Mouse (Mus musculus): ENCODE data around the gene Gsdmc4. TPM values are rescaled to one million over a fixed set of nuclear protein-coding genes. Genes with fewer than 3 reads are reported as not detected.
A peak's percentile ranks its signal among the peaks of the same experiment; 100 is the strongest.
"Not testable (repeated sequence)": the region's sequence is repeated elsewhere in the genome, so short reads cannot be mapped to it uniquely, and the experiment has no call there.

The Gsdmc4 gene
- total RNA-seq (2021), result not detected
- long read RNA-seq, experiment 1, result 0 reads
- long read RNA-seq, experiment 2, result 0 reads

DNA sequence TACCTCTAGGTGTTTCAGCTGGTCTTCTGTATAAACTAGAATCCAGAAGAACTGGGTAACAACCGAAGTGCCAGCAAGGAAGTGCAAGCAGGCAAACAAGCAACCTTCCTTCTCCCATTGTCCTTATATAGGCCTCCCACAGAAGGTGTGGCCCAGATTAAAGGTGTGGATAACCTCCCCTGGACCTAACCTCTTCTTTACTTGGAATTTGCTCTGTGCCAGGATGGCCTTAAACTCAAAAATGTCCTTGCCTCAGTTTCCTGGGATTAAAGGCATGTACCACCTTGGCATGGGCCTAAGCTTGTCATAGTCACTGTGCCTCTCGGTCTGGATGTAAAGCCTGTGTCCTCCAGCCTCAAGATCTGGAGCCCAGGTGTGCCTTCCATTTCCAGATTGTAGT, at the start of gene Gsdmc4:
Gene Gsdmc4, minus strand, starts transcription at position 101 of the 400 bp plus-strand sequence.
- DNase-seq (ENCODE audit: low spot score), result not testable (repeated sequence)

DNA sequence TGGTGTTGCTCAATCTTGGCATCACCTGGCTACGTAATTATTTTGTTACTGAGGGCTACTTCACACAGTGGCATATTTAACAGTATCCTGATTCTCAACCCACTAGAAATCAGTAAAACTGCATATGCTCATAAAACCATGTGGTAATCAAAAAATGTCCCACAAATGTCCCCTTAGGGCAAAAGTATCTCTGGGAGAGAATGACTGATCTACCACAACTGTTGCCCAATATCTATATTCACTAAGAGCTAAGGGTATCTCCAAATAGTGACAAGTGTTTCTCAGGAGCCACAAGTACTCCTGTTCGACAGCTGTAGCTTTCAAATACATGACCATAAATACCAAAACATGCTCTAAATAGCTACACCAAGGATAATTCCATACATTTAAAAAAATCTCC, 48.4 kb upstream of the Gsdmc4 start:
- no peak for DNase-seq (ENCODE audit: low spot score)

DNA sequence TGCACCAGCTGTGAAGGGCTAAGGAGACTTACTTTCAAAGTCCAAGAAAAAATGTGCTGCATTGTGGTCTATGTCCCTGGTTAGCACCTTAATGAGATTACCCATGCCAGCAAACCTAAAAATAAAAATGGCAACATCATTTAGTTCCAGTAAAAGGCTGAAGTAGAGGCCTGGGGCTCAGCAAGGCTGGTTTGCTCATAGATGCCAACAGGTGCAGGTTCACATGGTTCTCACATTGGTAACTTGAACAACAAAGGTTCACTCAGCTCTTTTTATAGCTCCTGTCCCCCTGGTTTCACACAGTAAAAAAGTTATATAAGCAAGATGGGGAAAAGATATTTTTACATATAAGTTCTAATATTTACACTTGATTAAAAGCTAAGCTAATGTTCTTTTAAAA, 45.5 kb upstream of the Gsdmc4 start:
- DNase-seq (ENCODE audit: low spot score), result peak; percentile 14

DNA sequence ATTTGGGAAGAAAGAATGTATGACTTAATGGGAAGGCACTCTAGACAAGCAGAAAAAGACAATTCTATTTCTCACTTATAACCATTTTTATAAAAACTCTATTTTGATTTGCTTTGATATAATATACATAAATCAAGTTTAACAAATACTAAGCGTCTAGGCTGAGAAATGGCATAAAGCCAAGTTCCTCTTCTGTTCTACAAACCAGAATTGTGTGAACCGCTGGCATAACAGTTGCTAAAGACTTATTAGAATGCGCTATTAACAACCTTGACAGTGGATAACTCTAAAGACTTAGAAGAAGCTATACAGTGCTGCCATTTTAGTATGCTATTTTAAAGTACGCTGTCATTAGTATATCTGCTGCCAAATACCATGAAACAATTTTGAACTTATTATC, 41.2 kb upstream of the Gsdmc4 start:
- DNase-seq (ENCODE audit: low spot score), result no peak

DNA sequence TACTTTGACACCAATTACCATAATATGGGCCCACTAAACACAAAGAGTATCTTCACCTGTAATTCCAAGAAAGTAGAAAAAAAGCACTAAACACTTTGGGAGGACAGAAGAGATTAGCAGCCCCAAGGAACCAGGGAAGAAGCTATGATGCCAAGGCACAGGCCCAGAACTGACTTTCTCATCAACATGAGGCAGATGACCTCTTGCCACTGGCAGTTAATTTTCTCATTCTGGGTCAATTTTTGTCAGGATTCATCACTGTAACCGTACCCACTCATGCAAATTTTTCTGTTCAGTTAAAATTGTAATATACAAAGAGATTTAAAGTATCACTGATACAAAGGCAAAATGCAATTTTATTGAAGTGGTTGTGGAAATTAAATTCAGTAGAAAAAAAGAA, 29.1 kb upstream of the Gsdmc4 start:
- DNase-seq (ENCODE audit: low spot score), result no peak

DNA sequence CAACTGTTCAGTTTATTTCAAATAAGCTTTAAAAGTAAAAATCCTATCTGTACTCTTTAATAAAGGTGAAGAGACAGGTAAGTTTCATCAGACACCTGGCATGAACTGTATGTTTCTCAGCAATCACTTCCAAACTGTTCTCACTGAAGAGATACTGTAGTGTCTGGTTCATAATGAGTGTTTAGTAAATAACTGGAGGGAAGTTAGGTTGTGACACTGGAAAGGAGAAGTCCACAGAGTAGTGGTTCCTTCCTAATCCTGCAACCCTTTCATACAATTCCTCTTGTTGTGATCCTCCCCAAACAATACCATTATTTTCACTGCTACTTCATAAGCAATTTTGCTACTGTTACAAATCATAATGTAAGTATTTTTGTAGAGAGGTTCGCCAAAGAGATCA, 20.6 kb upstream of the Gsdmc4 start:
- no peak for DNase-seq (ENCODE audit: low spot score)

DNA sequence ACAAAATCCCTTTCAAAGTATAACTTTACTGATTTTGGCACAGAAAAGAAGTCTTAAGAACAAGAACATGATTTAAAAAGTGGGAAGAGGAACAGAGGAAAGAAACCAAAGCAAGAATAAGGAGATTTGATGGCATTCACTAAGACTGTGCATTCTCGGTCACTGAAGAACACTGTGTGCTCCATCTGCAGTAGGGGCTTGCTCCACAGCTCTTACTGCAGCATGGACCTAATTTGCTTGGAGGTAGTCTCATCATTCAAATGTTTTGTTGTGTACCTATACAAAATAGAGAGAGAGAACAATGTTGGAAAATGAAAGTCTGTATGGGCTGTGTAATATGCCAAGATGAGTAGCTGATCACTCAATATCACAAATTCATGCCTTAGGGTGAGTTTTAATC, 19.3 kb upstream of the Gsdmc4 start:
- DNase-seq (ENCODE audit: low spot score), result no peak

DNA sequence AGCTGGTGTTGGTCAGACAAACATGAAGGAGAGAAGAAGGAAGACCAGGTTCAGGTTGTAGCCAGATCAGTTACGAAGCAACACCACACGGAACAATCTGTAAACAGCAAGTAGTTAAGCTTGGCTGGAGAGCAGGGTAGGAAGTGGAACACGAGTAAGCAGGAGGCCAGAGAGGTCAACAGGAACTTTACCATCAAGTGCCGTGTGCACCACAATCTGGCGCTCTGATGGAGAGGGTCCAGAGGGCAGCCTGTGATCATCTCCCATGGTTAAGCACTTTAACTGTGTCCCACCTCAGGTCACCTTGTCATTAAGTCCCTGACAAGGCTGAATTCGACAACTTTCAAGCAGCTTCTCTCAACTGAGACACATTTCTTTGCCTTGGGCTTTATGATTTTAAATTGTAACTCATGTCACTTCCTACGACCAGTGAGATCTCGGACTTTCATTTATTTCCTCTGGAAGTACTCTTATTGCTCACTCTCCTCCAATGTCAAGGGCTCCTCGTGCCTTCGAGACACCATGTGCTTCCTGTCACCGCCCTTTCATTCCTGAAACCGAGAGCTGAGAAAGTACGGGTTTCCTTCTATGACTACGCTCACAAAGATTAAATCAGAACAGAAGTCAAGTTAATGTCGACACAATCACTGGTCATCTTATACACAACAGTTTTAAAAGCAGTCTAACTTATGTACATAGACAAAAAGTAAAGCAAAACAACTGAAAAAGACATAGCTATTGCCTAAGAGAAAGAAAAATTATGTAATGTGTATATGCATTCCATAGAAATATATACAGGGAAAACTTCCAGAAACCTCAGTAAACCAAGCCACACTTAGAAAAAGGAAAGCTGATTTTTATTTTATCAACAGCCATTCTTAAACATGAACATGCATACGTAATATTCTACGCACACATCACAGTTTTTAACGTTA, 18.3 kb upstream of the Gsdmc4 start:
- no peak for DNase-seq (ENCODE audit: low spot score)

DNA sequence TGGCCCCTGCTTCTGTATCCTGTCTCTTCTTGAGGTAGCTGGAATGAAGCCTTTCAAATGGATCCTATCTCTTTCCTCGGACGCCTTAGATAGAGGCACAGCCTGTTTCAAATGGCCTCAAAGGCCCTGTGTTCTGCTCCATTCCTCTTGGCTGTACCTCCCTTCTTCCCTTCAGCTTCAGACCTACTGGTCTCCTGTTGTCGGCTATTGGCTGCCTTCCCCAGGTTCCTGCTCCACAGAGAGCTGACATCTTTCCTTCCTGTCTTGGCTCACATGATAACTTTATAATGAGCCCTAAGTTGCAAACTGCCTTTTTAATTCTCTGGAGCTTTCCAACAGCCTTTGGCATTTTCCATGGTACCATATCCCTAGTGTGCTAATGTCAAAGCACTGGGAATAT, 14.1 kb upstream of the Gsdmc4 start:
- no peak for DNase-seq (ENCODE audit: low spot score)

DNA sequence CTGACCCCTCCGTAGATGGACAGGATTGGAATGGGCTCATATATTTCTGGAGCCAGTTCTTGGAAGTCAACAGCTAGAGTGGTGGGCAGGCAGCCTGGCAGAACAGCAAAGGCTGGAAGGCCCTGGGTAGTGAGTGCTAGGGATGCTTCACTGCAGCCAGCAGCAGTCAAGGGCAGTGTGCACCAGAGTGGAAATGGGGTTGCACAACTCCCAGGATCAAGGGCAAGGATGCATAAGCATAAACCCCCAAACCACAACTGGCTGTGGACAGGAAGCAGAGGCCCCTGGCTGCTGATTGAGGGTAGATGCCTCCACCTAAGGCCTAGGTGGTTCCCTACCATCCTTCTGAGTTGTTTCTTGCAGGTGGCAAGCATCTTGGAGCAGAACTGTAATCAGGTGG, 12.4 kb upstream of the Gsdmc4 start:
- no peak for DNase-seq (ENCODE audit: low spot score)

DNA sequence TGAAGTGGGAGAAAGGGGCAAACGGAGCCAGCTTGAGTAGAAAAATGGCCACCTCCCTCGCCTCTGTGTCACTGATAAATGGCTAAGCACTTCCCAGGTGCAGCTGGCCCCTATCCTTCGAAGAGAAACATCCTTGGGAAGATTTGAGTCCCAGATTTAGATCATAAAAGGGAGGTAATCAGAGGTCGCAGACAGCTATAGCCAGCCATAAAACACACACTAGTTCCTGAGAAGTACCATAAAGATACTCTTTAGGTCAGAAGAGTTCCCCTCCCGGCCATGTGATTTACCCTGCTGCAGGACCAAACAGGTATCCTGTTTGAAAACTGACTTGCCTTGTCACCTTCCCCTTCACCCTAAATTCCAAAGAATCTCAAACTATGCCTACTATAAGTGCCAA, 9.5 kb upstream of the Gsdmc4 start:
- not testable (repeated sequence) for DNase-seq (ENCODE audit: low spot score)

DNA sequence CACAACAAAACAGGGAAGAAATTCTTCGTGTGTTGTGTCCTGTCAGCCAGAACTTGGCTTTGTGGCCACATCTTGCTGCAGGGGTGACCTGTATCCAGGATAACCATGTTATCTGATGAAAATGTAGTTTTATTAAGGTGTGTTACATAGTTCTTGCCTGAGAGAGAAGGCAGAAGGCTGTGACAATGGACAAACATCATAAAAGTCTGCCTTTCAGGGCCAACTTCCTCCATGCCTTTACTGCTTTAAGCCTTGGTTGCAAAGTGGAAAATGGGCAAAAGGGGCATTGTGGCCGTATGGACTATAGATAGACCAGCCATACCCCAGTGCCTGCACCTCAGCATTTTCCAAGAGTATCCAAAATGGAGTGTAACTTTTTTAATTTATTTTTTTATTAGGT, 7.6 kb upstream of the Gsdmc4 start:
- DNase-seq (ENCODE audit: low spot score), result not testable (repeated sequence)

DNA sequence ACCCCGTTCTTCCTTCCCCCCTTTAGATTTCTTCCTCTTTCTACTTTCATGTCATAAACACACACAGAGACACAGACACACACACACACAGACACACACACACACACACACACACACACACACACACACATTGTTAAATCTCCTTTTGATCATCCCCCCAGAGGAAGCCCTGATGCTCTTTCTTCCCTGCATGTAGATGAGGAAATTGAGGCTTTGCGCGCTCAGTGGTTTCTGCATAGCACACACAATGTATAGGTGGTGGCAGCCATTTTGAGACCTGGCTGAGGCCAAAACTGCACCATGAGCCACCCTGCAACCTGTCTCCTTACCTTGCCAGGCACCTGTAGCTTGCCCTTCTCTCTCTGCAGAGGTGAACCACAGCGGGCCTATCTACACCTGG, 4.5 kb upstream of the Gsdmc4 start:
- not testable (repeated sequence) for DNase-seq (ENCODE audit: low spot score)

DNA sequence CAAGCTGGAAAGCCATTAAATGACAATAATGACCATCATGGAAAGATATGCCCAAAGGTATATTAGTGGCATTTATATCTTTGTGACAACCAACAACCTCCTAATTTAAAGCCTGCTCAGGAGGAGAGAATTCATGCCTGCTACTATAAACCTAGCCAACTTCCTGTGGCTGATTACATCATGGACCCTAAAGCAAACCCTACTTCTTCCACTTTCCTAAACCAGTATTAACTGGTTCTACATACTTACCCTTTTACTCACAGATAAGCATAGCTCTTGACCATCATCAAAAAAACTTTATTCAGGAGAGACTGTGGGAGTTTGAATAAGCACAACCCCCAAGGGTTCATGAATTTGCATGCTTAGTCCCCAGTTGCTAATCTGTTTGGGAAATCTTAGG, 2.2 kb downstream of the Gsdmc4 start:
- DNase-seq (ENCODE audit: low spot score), result not testable (repeated sequence)

DNA sequence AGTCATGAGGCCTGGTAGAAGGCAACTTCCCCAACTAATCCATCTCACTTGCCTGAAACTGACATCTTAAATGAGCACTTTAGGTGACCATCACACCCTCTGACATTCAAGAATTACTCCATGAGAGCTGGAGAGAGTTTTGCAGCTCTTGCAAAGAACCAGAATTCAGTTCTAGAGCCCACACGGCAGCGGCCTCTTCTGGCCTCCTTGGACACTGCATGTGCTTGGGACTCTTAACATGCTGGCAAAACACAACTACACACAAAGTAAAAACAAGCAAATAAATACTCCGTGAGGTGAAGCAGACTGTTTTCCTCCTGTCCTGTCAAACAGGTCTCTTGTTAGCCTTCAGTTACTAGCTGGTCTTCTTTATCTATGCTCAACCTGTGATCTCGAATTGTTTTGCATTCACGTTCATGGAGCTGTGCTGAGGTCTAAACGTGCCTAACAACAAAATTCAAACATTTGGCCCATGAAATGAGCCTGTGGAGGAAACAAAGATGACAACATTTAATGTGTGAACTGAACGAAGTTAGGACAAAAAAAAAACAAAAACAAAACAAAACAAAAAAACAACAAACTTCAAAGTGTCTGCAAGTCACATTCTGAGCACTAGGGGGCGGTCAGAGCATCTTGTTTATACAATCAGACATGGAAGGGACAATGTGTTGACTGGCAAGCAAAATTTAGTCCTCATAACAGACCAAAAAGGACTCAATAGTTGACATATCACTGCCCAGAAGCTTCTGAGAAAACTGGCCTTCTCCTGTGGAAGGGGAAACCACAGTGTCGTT, 16.3 kb downstream of the Gsdmc4 start:
- DNase-seq (ENCODE audit: low spot score), result peak; percentile 7

DNA sequence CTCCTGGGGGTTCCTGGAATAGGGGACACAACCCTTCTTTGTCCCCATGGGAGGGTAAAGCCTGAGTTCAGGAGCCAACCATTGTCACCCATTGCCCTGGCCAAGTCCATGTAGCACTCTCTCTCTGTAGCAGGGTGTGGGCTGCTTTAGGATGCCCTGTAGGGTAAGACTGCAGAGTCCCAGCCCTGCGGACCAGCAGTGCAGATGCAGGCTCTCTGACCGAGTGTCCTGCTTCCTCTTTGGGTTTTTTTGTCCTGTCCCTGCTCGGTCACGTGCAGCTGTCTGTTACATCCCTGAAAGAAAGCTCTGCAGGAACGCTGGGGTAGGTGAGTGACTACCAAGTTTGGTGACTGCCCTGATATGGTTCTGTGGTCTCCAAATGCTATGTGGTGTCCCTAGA, 23.7 kb downstream of the Gsdmc4 start:
- DNase-seq (ENCODE audit: low spot score), result not testable (repeated sequence)

DNA sequence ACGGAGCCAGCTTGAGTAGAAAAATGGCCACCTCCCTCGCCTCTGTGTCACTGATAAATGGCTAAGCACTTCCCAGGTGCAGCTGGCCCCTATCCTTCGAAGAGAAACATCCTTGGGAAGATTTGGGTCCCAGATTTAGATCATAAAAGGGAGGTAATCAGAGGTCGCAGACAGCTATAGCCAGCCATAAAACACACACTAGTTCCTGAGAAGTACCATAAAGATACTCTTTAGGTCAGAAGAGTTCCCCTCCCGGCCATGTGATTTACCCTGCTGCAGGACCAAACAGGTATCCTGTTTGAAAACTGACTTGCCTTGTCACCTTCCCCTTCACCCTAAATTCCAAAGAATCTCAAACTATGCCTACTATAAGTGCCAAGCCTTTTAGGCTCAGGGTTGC, 24.1 kb downstream of the Gsdmc4 start:
- DNase-seq (ENCODE audit: low spot score), result not testable (repeated sequence)

DNA sequence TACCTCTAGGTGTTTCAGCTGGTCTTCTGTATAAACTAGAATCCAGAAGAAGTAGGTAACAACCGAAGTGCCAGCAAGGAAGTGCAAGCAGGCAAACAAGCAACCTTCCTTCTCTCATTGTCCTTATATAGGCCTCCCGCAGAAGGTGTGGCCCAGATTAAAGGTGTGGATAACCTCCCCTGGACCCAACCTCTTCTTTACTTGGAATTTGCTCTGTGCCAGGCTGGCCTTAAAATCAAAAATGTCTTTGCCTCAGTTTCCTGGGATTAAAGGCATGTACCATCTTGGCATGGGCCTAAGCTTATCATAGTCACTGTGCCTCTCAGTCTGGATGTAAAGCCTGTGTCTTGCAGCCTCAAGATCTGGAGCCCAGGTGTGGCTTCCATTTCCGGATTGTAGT, 33.6 kb downstream of the Gsdmc4 start, which contains the start of gene Gsdmc3:
Gene Gsdmc3, minus strand, starts transcription at position 101 of the 400 bp plus-strand sequence.
- not testable (repeated sequence) for DNase-seq (ENCODE audit: low spot score)

DNA sequence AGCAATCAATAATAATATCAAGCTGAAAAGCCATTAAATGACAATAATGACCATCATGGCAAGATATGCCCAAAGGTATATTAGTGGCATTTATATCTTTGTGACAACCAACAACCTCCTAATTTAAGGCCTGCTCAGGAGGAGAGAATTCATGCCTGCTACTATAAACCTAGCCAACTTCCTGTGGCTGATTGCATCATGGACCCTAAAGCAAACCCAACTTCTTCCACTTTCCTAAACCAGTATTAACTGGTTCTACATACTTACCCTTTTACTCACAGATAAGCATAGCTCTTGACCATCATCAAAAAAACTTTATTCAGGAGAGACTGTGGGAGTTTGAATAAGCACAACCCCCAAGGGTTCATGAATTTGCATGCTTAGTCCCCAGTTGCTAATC, 35.9 kb downstream of the Gsdmc4 start:
- not testable (repeated sequence) for DNase-seq (ENCODE audit: low spot score)

DNA sequence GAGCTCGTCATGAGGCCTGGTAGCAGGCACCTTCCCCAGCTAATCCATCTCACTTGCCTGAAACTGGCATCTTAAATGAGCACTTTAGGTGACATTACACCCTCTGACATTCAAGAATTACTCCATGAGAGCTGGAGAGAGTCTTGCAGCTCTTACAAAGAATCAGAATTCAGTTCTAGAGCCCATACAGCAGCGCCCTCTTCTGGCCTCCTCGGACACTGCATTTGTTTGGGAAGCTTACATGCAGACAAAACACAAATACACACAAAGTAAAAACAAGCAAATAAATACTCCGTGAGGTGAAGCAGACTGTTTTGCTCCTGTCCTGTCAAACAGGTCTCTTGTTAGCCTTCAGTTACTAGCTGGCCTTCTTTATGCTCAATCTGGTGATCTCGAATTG, 50.1 kb downstream of the Gsdmc4 start:
- not testable (repeated sequence) for DNase-seq (ENCODE audit: low spot score)
